Mouse (Mus musculus) intestine, postnatal 0 days (tissue): ENCODE data around the gene Prune2. TPM values are rescaled to one million over a fixed set of nuclear protein-coding genes. Genes with fewer than 3 reads are reported as not detected.

Experiments used
- ATAC-seq: fragments of 200-750 bp; cut with Nextera tagmentation; 2 replicates; pipeline ENCODE4 v1.8.0; 2017; ENCODE audit warnings: mild to moderate bottlenecking, moderate TSS enrichment, moderate library complexity
- H3K27ac ChIP-seq: fragments of 300-500 bp; sonication (generic); 2 replicates; pipeline ENCODE4 v1.5.1; 2014; ENCODE audit warnings: mild to moderate bottlenecking, low read depth, low read length, moderate library complexity
- H3K27me3 ChIP-seq: fragments of 300-500 bp; sonication (generic); replicated peaks from 2 replicates; pipeline ENCODE4 v1.6.1; 2014; ENCODE audit warnings: low read length, mixed read lengths; ENCODE audit not compliant: control insufficient read depth, insufficient read depth
- H3K36me3 ChIP-seq: fragments of 300-500 bp; sonication (generic); 2 replicates; pipeline ENCODE4 v1.6.1; 2014; ENCODE audit warnings: mild to moderate bottlenecking, moderate library complexity; ENCODE audit not compliant: control insufficient read depth, insufficient read depth
- H3K4me1 ChIP-seq: fragments of 300-500 bp; sonication (generic); replicated peaks from 2 replicates; pipeline ENCODE4 v1.6.1; 2014; ENCODE audit warnings: antibody characterized with exemption, low read length, mixed read lengths; ENCODE audit not compliant: control insufficient read depth, insufficient read depth
- H3K4me2 ChIP-seq: fragments of 300-500 bp; sonication (generic); replicated peaks from 2 replicates; pipeline ENCODE4 v1.6.1; 2014; ENCODE audit warnings: low read depth, mild to moderate bottlenecking, moderate library complexity
- H3K4me3 ChIP-seq: fragments of 300-500 bp; sonication (generic); 2 replicates; pipeline ENCODE4 v1.5.1; 2014; ENCODE audit warnings: low read depth, low read length
- H3K9ac ChIP-seq: fragments of 300-500 bp; sonication (generic); 2 replicates; pipeline ENCODE4 v1.6.1; 2014; ENCODE audit warnings: mild to moderate bottlenecking, low read depth, low read length
- H3K9me3 ChIP-seq: fragments of 300-500 bp; sonication (generic); 2 replicates; pipeline ENCODE4 v1.6.1; 2016; ENCODE audit warnings: mixed run types; ENCODE audit not compliant: control insufficient read depth
- CTCF ChIP-seq: sonication (generic); IDR thresholded peaks from 2 replicates; pipeline ENCODE4 v1.5.1; 2016; ENCODE audit warnings: low read depth, mild to moderate bottlenecking, control low read depth, antibody characterized with exemption, moderate library complexity
- WGBS: fragments of 180-500 bp; shearing (Covaris S2); extraction: QIAGEN DNeasy Blood & Tissue Kit; methylation state at CpG from one replicate; pipeline ENCODE4 v1.1.7; 2014; 5-methylcytosine and 5-hydroxymethylcytosine counted together
- polyA plus RNA-seq: library from polyadenylated mRNA; unstranded; fragments of >200 nt; fragmentation: Nextera tagmentation; extraction: Ambion mirVana; gene quantifications from 2 replicates; pipeline ENCODE4 v1.2.1, GENCODE M21; 2015

Gene Prune2
- polyA plus RNA-seq, 1 experiment from 2014 or later, result 1.1 TPM

- Histone ChIP-seq H3K9ac (no peak overlapping the region), H3K4me2 (no peak overlapping the region), H3K36me3 (no peaks in the 10 kb centered on the region), H3K4me3 (no peak overlapping the region), H3K27ac (no peak overlapping the region), H3K4me1 (no peaks in the 10 kb centered on the region), H3K9me3 (no peaks in the 10 kb centered on the region), H3K27me3 (no peaks in the 10 kb centered on the region)
- no peak for TF ChIP-seq CTCF
- WGBS, result 49% methylated on average over 8 of the region's 8 CpGs
- ATAC-seq, result no peak
Observed at GRCm38 (mm10) chr19:17078643-17079316, 122.9 kb downstream of the Prune2 start.

GRCm38 (mm10) chr19:17081382-17081781 is 125.5 kb downstream of the Prune2 start:
- Histone ChIP-seq H3K27ac (no peak overlapping the region), H3K27me3 (no peaks in the 10 kb centered on the region), H3K4me2 (no peak overlapping the region), H3K4me3 (no peak overlapping the region), H3K36me3 (no peaks in the 10 kb centered on the region), H3K4me1 (no peaks in the 10 kb centered on the region), H3K9ac (no peak overlapping the region), H3K9me3 (no peaks in the 10 kb centered on the region)
- WGBS, result 79% methylated on average over 10 of the region's 10 CpGs
- TF ChIP-seq CTCF, result no peak
- no peak for ATAC-seq

- 46% methylated on average over 8 of the region's 8 CpGs for WGBS
- no peak for TF ChIP-seq CTCF
- no peak overlapping the region for H3K4me3 ChIP-seq
Observed at GRCm38 (mm10) chr19:17094067-17094466, 138.1 kb downstream of the Prune2 start.

GRCm38 (mm10) chr19:17096338-17096737 is 140.4 kb downstream of the Prune2 start:
- Histone ChIP-seq H3K27me3 (no peaks in the 10 kb centered on the region), H3K4me2 (no peak overlapping the region), H3K9me3 (no peaks in the 10 kb centered on the region), H3K27ac (no peak overlapping the region), H3K36me3 (no peaks in the 10 kb centered on the region), H3K9ac (no peak overlapping the region), H3K4me1 (no peaks in the 10 kb centered on the region), H3K4me3 (no peak overlapping the region)
- 75% methylated on average over 2 of the region's 2 CpGs for WGBS
- ATAC-seq, result no peak
- no peak for TF ChIP-seq CTCF

More at GRCm38 (mm10) chr19:17094067-17094466, 138.1 kb downstream of the Prune2 start:
- no peak for ATAC-seq
- H3K27ac ChIP-seq, result no peak overlapping the region
- no peaks in the 10 kb centered on the region for H3K27me3 ChIP-seq
- no peaks in the 10 kb centered on the region for H3K36me3 ChIP-seq
- H3K9me3 ChIP-seq, result no peaks in the 10 kb centered on the region
- no peak overlapping the region for H3K9ac ChIP-seq
- H3K4me1 ChIP-seq, result no peaks in the 10 kb centered on the region
- no peak overlapping the region for H3K4me2 ChIP-seq

- no peak overlapping the region for H3K4me3 ChIP-seq
- H3K27ac ChIP-seq, result no peak overlapping the region
- no peak overlapping the region for H3K4me2 ChIP-seq
- H3K9ac ChIP-seq, result no peak overlapping the region
- H3K27me3 ChIP-seq, result no peaks in the 10 kb centered on the region
- no peak for ATAC-seq
- no peak for TF ChIP-seq CTCF
- H3K4me1 ChIP-seq, result no peaks in the 10 kb centered on the region
- 46% methylated on average over 6 of the region's 6 CpGs for WGBS
- no peaks in the 10 kb centered on the region for H3K9me3 ChIP-seq
- no peaks in the 10 kb centered on the region for H3K36me3 ChIP-seq
Observed at GRCm38 (mm10) chr19:17097210-17097609, 141.3 kb downstream of the Prune2 start.

- Histone ChIP-seq H3K4me2 (no peak overlapping the region), H3K36me3 (no peaks in the 10 kb centered on the region), H3K9me3 (no peaks in the 10 kb centered on the region), H3K4me1 (no peaks in the 10 kb centered on the region), H3K27ac (no peak overlapping the region), H3K27me3 (no peaks in the 10 kb centered on the region), H3K4me3 (no peak overlapping the region), H3K9ac (no peak overlapping the region)
- ATAC-seq, result no peak
- 52% methylated on average over 8 of the region's 8 CpGs for WGBS
- TF ChIP-seq CTCF, result no peak
Observed at GRCm38 (mm10) chr19:17108782-17109181, 152.9 kb downstream of the Prune2 start.
